In the genomic region with DNA sequence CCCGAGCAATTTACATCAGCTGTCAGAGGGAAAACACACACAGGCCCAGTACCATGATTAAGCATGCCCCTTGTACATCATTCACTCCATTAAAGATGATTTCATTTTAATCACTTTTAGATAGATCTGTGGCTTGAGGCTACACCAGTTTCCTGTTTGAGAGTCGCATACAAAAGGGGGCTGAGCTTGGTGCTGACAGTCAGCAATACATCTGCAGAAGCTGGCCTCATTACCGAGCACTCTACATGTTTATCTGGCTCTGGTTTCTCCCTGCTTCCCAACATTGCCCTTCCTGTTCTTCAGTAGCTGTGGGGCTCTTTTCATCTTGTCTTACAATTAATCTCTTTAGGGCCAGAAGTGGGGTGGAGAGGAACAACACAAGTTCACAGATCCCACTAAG, we compare ENCODE assay signal across 16 mouse cellular contexts. TPM values are rescaled to one million over a fixed set of nuclear protein-coding genes. Genes with fewer than 3 reads are reported as not detected.
DNase-seq lines count a peak whose midpoint lies in the region; ATAC-seq and TF ChIP-seq lines count a peak whose summit lies in the region.
"Had no signal": no experiment of that assay in that cellular context is flagged by ENCODE, and none has a peak within 500 bp of the region (broad histone marks: within the 10 kb centered on the region; RNA-seq: fewer than 3 reads in every experiment).

No protein-coding gene starts in this region.

- no peak for DNase-seq in lung, postnatal 4 days
- DNase-seq in retina, postnatal 1 day = peak; percentile 31
- no peak for DNase-seq in retina, embryonic 14.5 days (ENCODE audit: low spot score)
- peak; percentile 56 for DNase-seq in brain, embryonic 14.5 days (ENCODE audit: low read depth)
- DNase-seq in thymus, postnatal 14 days = peak; percentile 62
- DNase-seq in right cerebral cortex, adult 18-20 months = no peak
- DNase-seq in cerebellum, postnatal 10 days = no peak
- DNase-seq: adrenal gland, postnatal 36 days; cerebellum, postnatal 25 days; heart, postnatal 36 days; liver, postnatal 0 days; right cerebral cortex, postnatal 25 days had no signal

- 17% methylated on average over 3 of the region's 3 CpGs for WGBS in lung, embryonic 15.5 days

- no peak overlapping the region for H3K4me2 ChIP-seq in lung, embryonic 15.5 days
- H3K4me2 ChIP-seq: embryonic facial prominence, embryonic 12.5 days; heart, embryonic 12.5 days had no signal

- H3K4me3 ChIP-seq in lung, embryonic 15.5 days = no peak overlapping the region
- H3K4me3 ChIP-seq: embryonic facial prominence, embryonic 12.5 days; heart, embryonic 12.5 days had no signal

- no peak for TF ChIP-seq CTCF in brain, embryonic 14.5 days (IDR thresholded peaks at IDR 0.05; ENCODE audit: borderline replicate concordance, extremely low read depth, insufficient read depth, insufficient read length)

- peaks cover 26% of the 10 kb centered on the region for H3K4me1 ChIP-seq in lung, embryonic 15.5 days

- ATAC-seq in lung, embryonic 15.5 days (ENCODE audit: borderline replicate concordance, extremely low read depth, low FRiP score, low TSS enrichment) = peak; percentile 77; the same call in 1 of the 2 replicates
- ATAC-seq: hindbrain, embryonic 16.5 days; liver, postnatal 0 days had no signal

- no peaks in the 10 kb centered on the region for H3K9me3 ChIP-seq in lung, embryonic 15.5 days
- H3K9me3 ChIP-seq: embryonic facial prominence, embryonic 12.5 days; heart, embryonic 12.5 days had no signal

- TF ChIP-seq POLR2A in brain, embryonic 14.5 days (IDR thresholded peaks at IDR 0.05; ENCODE audit: borderline replicate concordance, extremely low read depth, insufficient read depth, insufficient read length, poor library complexity, severe bottlenecking) = no peak

- no peaks in the 10 kb centered on the region for H3K36me3 ChIP-seq in lung, embryonic 15.5 days
- H3K36me3 ChIP-seq: embryonic facial prominence, embryonic 12.5 days; heart, embryonic 12.5 days had no signal

- H3K9ac ChIP-seq in lung, embryonic 15.5 days = no peak overlapping the region
- H3K9ac ChIP-seq: embryonic facial prominence, embryonic 12.5 days; heart, embryonic 12.5 days; liver, postnatal 0 days had no signal

- H3K27me3 ChIP-seq in lung, embryonic 15.5 days = no peaks in the 10 kb centered on the region
- H3K27me3 ChIP-seq: embryonic facial prominence, embryonic 12.5 days had no signal

- peak overlapping the region; percentile 38 for H3K27ac ChIP-seq in lung, embryonic 15.5 days
- H3K27ac ChIP-seq: embryonic facial prominence, embryonic 12.5 days had no signal

RNA-seq across cellular contexts. Expression of gene Eif4e3, which starts 6.1 kb away (rescaled TPM):
- polyA plus RNA-seq in lung, embryonic 15.5 days (2015; fragmentation: Nextera tagmentation; extraction: Ambion mirVana) = 26.6 and 27.6 TPM in 2 replicates
- 10.6 and 11.6 TPM in 2 replicates for polyA plus RNA-seq in brain, embryonic 14.5 days (2012; rRNA removed)

RNA-seq across cellular contexts. Expression of gene Gm20696, which starts 6.2 kb away (rescaled TPM):
- 3.5 and 3.8 TPM in 2 replicates for polyA plus RNA-seq in lung, embryonic 15.5 days (2015; fragmentation: Nextera tagmentation; extraction: Ambion mirVana)
- 0.93 and 1.8 TPM in 2 replicates for polyA plus RNA-seq in brain, embryonic 14.5 days (2012; rRNA removed)

RNA-seq across cellular contexts. Expression of gene Gpr27, which starts 32.0 kb away (rescaled TPM):
- polyA plus RNA-seq in lung, embryonic 15.5 days (2015; fragmentation: Nextera tagmentation; extraction: Ambion mirVana) = 4.3 and 4.5 TPM in 2 replicates
- 26.5 and 38.8 TPM in 2 replicates for polyA plus RNA-seq in brain, embryonic 14.5 days (2012; rRNA removed)

Comparison
In these comparisons a context has a peak if more than half of its experiments do, and no peak if none do; other contexts are left out.
1. DNase-seq: peak in retina, postnatal 1 day (single experiment), brain, embryonic 14.5 days (single experiment) and thymus, postnatal 14 days (single experiment); none in lung, postnatal 4 days (0 of 2), retina, embryonic 14.5 days (single experiment), right cerebral cortex, adult 18-20 months (single experiment) and cerebellum, postnatal 10 days (0 of 2).